Mouse (Mus musculus) ES-E14 (cell line): ENCODE results near the gene Ptma. TPM values are rescaled to one million over a fixed set of nuclear protein-coding genes. Genes with fewer than 3 reads are reported as not detected.
"Not testable (repeated sequence)": the region's sequence is repeated elsewhere in the genome, so short reads cannot be mapped to it uniquely, and the experiment has no call there.

Source experiments
- DNase-seq: peaks from one replicate; pipeline ENCODE4 v3.0.0-alpha.2; 2013; ENCODE audit warnings: low read depth, low spot score
- H3K27ac ChIP-seq: 2 replicates; pipeline ENCODE4 v1.5.1; 2012; ENCODE audit warnings: low read depth, mild to moderate bottlenecking, low read length, moderate library complexity, mixed read lengths; ENCODE audit not compliant: poor library complexity, insufficient read depth, severe bottlenecking
- H3K36me3 ChIP-seq: 2 replicates; pipeline ENCODE4 v1.6.1; 2012; ENCODE audit warnings: mild to moderate bottlenecking, low read length, moderate library complexity, mixed read lengths; ENCODE audit not compliant: control insufficient read depth, poor library complexity, insufficient read depth, severe bottlenecking
- H3K4me1 ChIP-seq, 2 experiments: fragments of 150-350 bp in 1 of 2; sonication (generic) in 1 of 2; 2 replicates each; pipeline ENCODE4 v1.6.1; 2012; ENCODE audit warnings: low read length in 2 of 2, mild to moderate bottlenecking in 1 of 2, mixed read lengths in 1 of 2; ENCODE audit not compliant: control insufficient read depth in 2 of 2, insufficient read depth in 2 of 2, poor library complexity in 1 of 2
- H3K4me3 ChIP-seq, 2 experiments: fragments of 150-350 bp in 1 of 2; sonication (generic) in 1 of 2; 2 replicates each; pipeline ENCODE4 v1.5.1; 2012; ENCODE audit warnings: low read length in 2 of 2, low read depth in 1 of 2, mild to moderate bottlenecking in 1 of 2, mixed read lengths in 1 of 2; ENCODE audit not compliant: insufficient read depth in 1 of 2, poor library complexity in 1 of 2, severe bottlenecking in 1 of 2
- H3K9ac ChIP-seq: 2 replicates; pipeline ENCODE4 v1.6.1; 2012; ENCODE audit warnings: low read depth, mild to moderate bottlenecking, low read length, mixed read lengths; ENCODE audit not compliant: poor library complexity, insufficient read depth, severe bottlenecking
- H3K9me3 ChIP-seq: fragments of 150-350 bp; sonication (generic); 2 replicates; pipeline ENCODE4 v1.6.1; 2012; ENCODE audit warnings: low read depth, mild to moderate bottlenecking, low read length; ENCODE audit not compliant: control insufficient read depth, insufficient read depth
- CHD2 ChIP-seq: IDR thresholded peaks from 2 replicates; pipeline ENCODE4 v1.6.1; 2014; ENCODE audit warnings: mild to moderate bottlenecking, low read depth, low read length, inconsistent platforms
- HCFC1 ChIP-seq: IDR thresholded peaks from 2 replicates; pipeline ENCODE4 v1.6.1; 2012; ENCODE audit warnings: low read length, inconsistent platforms, borderline replicate concordance; ENCODE audit not compliant: insufficient read depth
- MAFK ChIP-seq: IDR thresholded peaks from 2 replicates; pipeline ENCODE4 v1.6.1; 2014; ENCODE audit warnings: mild to moderate bottlenecking, low read depth, low read length, inconsistent platforms; ENCODE audit not compliant: insufficient read depth
- ZC3H11A ChIP-seq: IDR thresholded peaks from 2 replicates; pipeline ENCODE4 v1.6.1; 2012; ENCODE audit warnings: low read depth, mild to moderate bottlenecking, inconsistent platforms, low read length, borderline replicate concordance
- ZNF384 ChIP-seq: IDR thresholded peaks from 2 replicates; pipeline ENCODE4 v1.6.1; 2012; ENCODE audit warnings: low read depth, low read length, inconsistent platforms
- in situ Hi-C, 2 experiments: fragments of 600-800 bp; cut with MboI; formaldehyde crosslinking; loops; one replicate each; pipeline ENCODE4 v1.15.1; 2025; ENCODE audit warnings: low sequenced_read_pairs in 2 of 2, inconsistent platforms in 1 of 2; ENCODE audit not compliant: unreplicated experiment in 2 of 2
- total RNA-seq: library from RNA; depleted of rRNA; stranded (reverse); fragments of 300-350 nt; gene quantifications from 2 replicates; pipeline ENCODE4 v1.2.3, GENCODE M21; 2012

The Ptma gene
- total RNA-seq, 1 experiment, result 2,587 TPM

GRCm38 (mm10) chr1:86538383-86538782, 11.9 kb downstream of the Ptma start:
- in situ Hi-C loops, result no loop called here
- DNase-seq, result no peak
- H3K4me3 ChIP-seq, result no peak overlapping the region
- no peak overlapping the region for H3K9ac ChIP-seq
- no peak overlapping the region for H3K27ac ChIP-seq
- no peak for TF ChIP-seq CHD2
- no peak for TF ChIP-seq MAFK
- H3K9me3 ChIP-seq, result no peaks in the 10 kb centered on the region
- H3K4me1 ChIP-seq, result 0 out of 4 replicates have a peak, but pooled peaks cover 0 to 7% of the 10 kb centered on the region in 2 experiments
- peaks cover 4% of the 10 kb centered on the region for H3K36me3 ChIP-seq

DNA sequence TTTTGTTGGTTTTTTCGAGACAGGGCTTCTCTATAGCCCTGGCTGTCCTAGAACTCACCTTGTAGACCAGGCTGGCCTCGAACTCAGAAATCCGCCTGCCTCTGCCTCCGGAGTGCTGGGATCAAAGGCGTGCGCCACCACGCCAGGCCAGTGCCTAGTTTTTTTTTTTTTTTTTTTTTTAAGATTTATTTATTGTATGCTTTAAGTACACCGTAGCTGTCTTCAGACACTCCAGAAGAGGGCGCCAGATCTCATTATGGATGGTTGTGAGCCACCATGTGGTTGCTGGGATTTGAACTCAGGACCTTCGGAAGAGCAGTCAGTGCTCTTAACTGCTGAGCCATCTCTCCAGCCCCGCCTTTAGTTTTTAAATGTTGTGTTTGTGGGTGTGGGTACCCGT, 13.1 kb downstream of the Ptma start:
- in situ Hi-C loops, H3K27ac ChIP-seq, H3K9me3 ChIP-seq, H3K36me3 ChIP-seq, H3K4me1 ChIP-seq, H3K4me3 ChIP-seq, H3K9ac ChIP-seq, DNase-seq: not testable (repeated sequence)
- peak; percentile 63 for TF ChIP-seq ZNF384

DNA sequence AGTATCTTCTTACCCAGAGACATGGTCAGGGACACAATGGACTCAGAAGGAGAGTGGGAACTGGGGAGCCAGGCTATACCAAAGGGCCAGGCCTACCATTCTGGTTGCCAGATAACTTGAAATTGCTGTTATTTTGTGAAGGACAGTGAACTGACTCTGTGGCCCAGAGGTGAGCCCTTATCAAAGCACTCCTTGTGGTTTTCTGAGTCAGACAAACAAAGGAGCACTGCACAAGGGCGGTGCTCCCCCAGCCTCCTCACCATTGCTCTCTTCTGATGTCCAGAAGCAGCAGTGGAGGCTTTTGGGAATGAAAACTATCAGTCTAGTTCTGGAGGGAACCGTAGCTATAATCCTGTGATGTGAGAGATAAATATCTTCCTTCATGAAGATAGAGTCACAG, 16.1 kb downstream of the Ptma start:
- H3K27ac ChIP-seq, result no peak overlapping the region
- H3K36me3 ChIP-seq, result peaks cover 8% of the 10 kb centered on the region
- in situ Hi-C loops, result no loop called here
- DNase-seq, result no peak
- no peak overlapping the region for H3K4me3 ChIP-seq
- TF ChIP-seq CHD2 (no peak), ZNF384 (no peak), HCFC1 (no peak), ZC3H11A (no peak)
- H3K4me1 ChIP-seq, result 0 out of 4 replicates have a peak, but pooled peaks cover 0 to 2% of the 10 kb centered on the region in 2 experiments
- no peaks in the 10 kb centered on the region for H3K9me3 ChIP-seq
- H3K9ac ChIP-seq, result no peak overlapping the region

- in situ Hi-C loops, result no loop called here
- Histone ChIP-seq H3K36me3 (peaks cover 8% of the 10 kb centered on the region), H3K9ac (no peak overlapping the region), H3K27ac (no peak overlapping the region), H3K9me3 (no peaks in the 10 kb centered on the region), H3K4me3 (no peak overlapping the region), H3K4me1 (peaks cover 0 to 6% of the 10 kb centered on the region in 2 experiments; a peak in 1 of 4 replicates)
- DNase-seq, result no peak
- no peak for TF ChIP-seq ZNF384
- no peak for TF ChIP-seq ZC3H11A
- TF ChIP-seq MAFK, result no peak
These were observed 20.3 kb downstream of the Ptma start for GRCm38 (mm10) chr1:86546797-86547196.

DNA sequence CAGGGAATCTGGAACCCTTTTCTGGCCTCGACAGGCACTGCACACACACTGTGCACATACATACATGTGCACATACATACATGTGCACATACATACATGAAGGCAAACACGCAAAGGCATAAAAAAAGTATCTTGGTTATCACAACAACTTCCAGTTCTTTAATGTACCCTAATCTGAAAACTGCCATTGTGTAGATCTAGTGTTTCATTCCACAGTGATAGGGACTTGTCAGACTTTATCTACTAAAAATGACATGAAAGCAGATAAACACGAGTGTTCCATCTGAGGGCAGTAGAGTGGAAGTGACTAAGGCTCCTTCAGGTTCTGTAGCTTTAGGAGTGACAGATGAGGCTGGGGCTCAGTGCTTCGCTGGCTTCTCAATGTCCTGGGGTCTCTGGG, 24.8 kb downstream of the Ptma start:
- no peak for TF ChIP-seq ZC3H11A
- TF ChIP-seq HCFC1, result no peak
- TF ChIP-seq CHD2, result no peak
- no peak for TF ChIP-seq ZNF384
- no peak for TF ChIP-seq MAFK
- H3K27ac ChIP-seq, result no peak overlapping the region
- H3K9me3 ChIP-seq, result no peaks in the 10 kb centered on the region
- peaks cover 0 to 4% of the 10 kb centered on the region in 2 experiments; a peak in 1 of 4 replicates for H3K4me1 ChIP-seq
- H3K36me3 ChIP-seq, result no peaks in the 10 kb centered on the region; the same call in 1 of the 2 replicates
- no peak overlapping the region for H3K4me3 ChIP-seq
- in situ Hi-C loops, result no loop called here
- DNase-seq, result no peak
- no peak overlapping the region for H3K9ac ChIP-seq
